Mouse (Mus musculus) liver, embryonic 14.5 days (tissue): Measurements from ENCODE around the gene Cbx2. TPM values are rescaled to one million over a fixed set of nuclear protein-coding genes. Genes with fewer than 3 reads are reported as not detected.

Experiments
- ATAC-seq: fragments of 200-750 bp; cut with Nextera tagmentation; 2 replicates; pipeline ENCODE4 v1.8.0; 2017; ENCODE audit warnings: moderate number of reproducible peaks, mild to moderate bottlenecking, moderate library complexity; ENCODE audit not compliant: insufficient read depth
- DNase-seq, 3 experiments: peaks; one replicate each; pipeline ENCODE4 v3.0.0-alpha.2; 2012 to 2013; ENCODE audit warnings: low read depth in 3 of 3, low spot score in 3 of 3
- H3K27ac ChIP-seq: fragments of 300-500 bp; sonication (generic); 2 replicates; pipeline ENCODE4 v1.5.1; 2014; ENCODE audit warnings: moderate library complexity, mild to moderate bottlenecking, control low read depth, inconsistent platforms
- H3K27me3 ChIP-seq: fragments of 300-500 bp; sonication (generic); 2 replicates; pipeline ENCODE4 v1.6.1; 2014; ENCODE audit warnings: mild to moderate bottlenecking, low read length, moderate library complexity; ENCODE audit not compliant: control insufficient read depth, insufficient read depth
- H3K36me3 ChIP-seq: fragments of 300-500 bp; sonication (generic); replicated peaks from 2 replicates; pipeline ENCODE4 v1.6.1; 2014; ENCODE audit warnings: low read depth; ENCODE audit not compliant: control insufficient read depth, insufficient read depth
- H3K4me1 ChIP-seq, 2 experiments: fragments of 200-500 bp in 1 of 2; fragments of 300-500 bp in 1 of 2; sonication (generic) in 1 of 2; replicated peaks; 2 replicates each; pipeline ENCODE4 v1.6.1; 2012 to 2014; ENCODE audit warnings: antibody characterized with exemption in 1 of 2, inconsistent platforms in 1 of 2, low read length in 1 of 2; ENCODE audit not compliant: control insufficient read depth in 2 of 2, insufficient read depth in 2 of 2
- H3K4me2 ChIP-seq: fragments of 300-500 bp; sonication (generic); 2 replicates; pipeline ENCODE4 v1.6.1; 2014; ENCODE audit warnings: low read depth, mild to moderate bottlenecking, control low read depth, moderate library complexity
- H3K4me3 ChIP-seq, 2 experiments: fragments of 200-500 bp in 1 of 2; fragments of 300-500 bp in 1 of 2; sonication (generic) in 1 of 2; 2 replicates each; pipeline ENCODE4 v1.5.1; 2012 to 2014; ENCODE audit warnings: low read depth in 2 of 2, low read length in 2 of 2, mild to moderate bottlenecking in 2 of 2, control low read depth in 1 of 2, inconsistent platforms in 1 of 2, moderate library complexity in 1 of 2; ENCODE audit not compliant: insufficient read depth in 1 of 2
- H3K9ac ChIP-seq: fragments of 300-500 bp; sonication (generic); replicated peaks from 2 replicates; pipeline ENCODE4 v1.6.1; 2014; ENCODE audit warnings: mild to moderate bottlenecking, control low read depth, moderate library complexity
- H3K9me3 ChIP-seq: fragments of 300-500 bp; sonication (generic); 2 replicates; pipeline ENCODE4 v1.6.1; 2016; ENCODE audit warnings: low read length, mixed read lengths; ENCODE audit not compliant: control insufficient read depth
- CTCF ChIP-seq: IDR thresholded peaks from 2 replicates; pipeline ENCODE4 v1.5.1; 2016; ENCODE audit warnings: antibody characterized with exemption, low read depth, control low read depth
- EP300 ChIP-seq: IDR thresholded peaks from 2 replicates; pipeline ENCODE4 v1.6.1; 2016; ENCODE audit warnings: antibody characterized with exemption, low read depth
- WGBS: fragments of 180-500 bp; shearing (Covaris S2); extraction: QIAGEN DNeasy Blood & Tissue Kit; methylation state at CpG from one replicate; pipeline ENCODE4 v1.1.7; 2014; ENCODE audit not compliant: insufficient replicate concordance; 5-methylcytosine and 5-hydroxymethylcytosine counted together
- polyA plus RNA-seq, 2 experiments: library from polyadenylated mRNA; depleted of rRNA in 1 of 2; stranded (reverse) in 1 of 2; unstranded in 1 of 2; fragments of >200 nt; fragmentation: Nextera tagmentation in 1 of 2; extraction: Ambion mirVana in 1 of 2; gene quantifications; 2 replicates each; pipeline versions ENCODE4 v1.2.1 to v1.2.3; 2012 to 2014

The Cbx2 gene
- polyA plus RNA-seq, 2 experiments, result 1.7 to 1.8 TPM

- Histone ChIP-seq H3K4me2 (no peak overlapping the region), H3K36me3 (no peaks in the 10 kb centered on the region), H3K9ac (no peak overlapping the region), H3K27me3 (peaks cover 95% of the 10 kb centered on the region), H3K4me1 (peaks cover 4 to 7% of the 10 kb centered on the region in 2 experiments; a peak in 3 of 4 replicates), H3K27ac (no peak overlapping the region), H3K4me3 (no peak overlapping the region), H3K9me3 (no peaks in the 10 kb centered on the region)
- ATAC-seq (no peak), DNase-seq (no peak)
- no peak for TF ChIP-seq EP300
- no peak for TF ChIP-seq CTCF
- 3% methylated on average over 41 of the region's 41 CpGs for WGBS
Observed at GRCm38 (mm10) chr11:119044551-119045337, 22.0 kb downstream of the Cbx2 start.

- no peaks in the 10 kb centered on the region for H3K36me3 ChIP-seq
- H3K9ac ChIP-seq, result no peak overlapping the region
- 2% methylated on average over 39 of the region's 39 CpGs for WGBS
- peaks cover 100% of the 10 kb centered on the region for H3K27me3 ChIP-seq
- no peak overlapping the region for H3K4me3 ChIP-seq
- H3K4me1 ChIP-seq, result peaks cover 2 to 4% of the 10 kb centered on the region in 2 experiments; a peak in 1 of 4 replicates
- TF ChIP-seq CTCF (no peak), EP300 (no peak)
- DNase-seq (no peak), ATAC-seq (peak; percentile 27; the same call in 1 of the 2 replicates)
- no peaks in the 10 kb centered on the region for H3K9me3 ChIP-seq
- no peak overlapping the region for H3K27ac ChIP-seq
- 0 out of 2 replicates have a peak overlapping the region, but pooled peaks have one; percentile 6 for H3K4me2 ChIP-seq
Observed at GRCm38 (mm10) chr11:119046601-119047245, 24.0 kb downstream of the Cbx2 start.

- TF ChIP-seq CTCF, result no peak
- TF ChIP-seq EP300, result no peak
- H3K27ac ChIP-seq, result no peak overlapping the region
- no peak for DNase-seq
- H3K27me3 ChIP-seq, result peaks cover 100% of the 10 kb centered on the region
- no peak overlapping the region for H3K9ac ChIP-seq
- ATAC-seq, result no peak
- no peak overlapping the region for H3K4me3 ChIP-seq
- H3K4me1 ChIP-seq, result peaks cover 2 to 4% of the 10 kb centered on the region in 2 experiments; a peak in 1 of 4 replicates
- no peaks in the 10 kb centered on the region for H3K36me3 ChIP-seq
- H3K9me3 ChIP-seq, result no peaks in the 10 kb centered on the region
- WGBS, result 2% methylated on average over 43 of the region's 43 CpGs
- no peak overlapping the region for H3K4me2 ChIP-seq
Observed at GRCm38 (mm10) chr11:119047261-119048132, 24.7 kb downstream of the Cbx2 start.

- under 1% methylated on average over 13 of the region's 13 CpGs for WGBS
- Histone ChIP-seq H3K27ac (no peak overlapping the region), H3K9ac (no peak overlapping the region), H3K4me1 (peaks cover 2 to 4% of the 10 kb centered on the region in 2 experiments; a peak in 1 of 4 replicates), H3K9me3 (no peaks in the 10 kb centered on the region), H3K27me3 (peaks cover 100% of the 10 kb centered on the region), H3K36me3 (no peaks in the 10 kb centered on the region), H3K4me3 (no peak overlapping the region), H3K4me2 (no peak overlapping the region)
- DNase-seq, result no peak
- TF ChIP-seq CTCF, result no peak
- no peak for TF ChIP-seq EP300
- no peak for ATAC-seq
Observed at GRCm38 (mm10) chr11:119048133-119048510, 25.4 kb downstream of the Cbx2 start.
